Mouse (Mus musculus) retina, embryonic 14.5 days (tissue): ENCODE data around the gene Sec24a.
A peak's percentile ranks its signal among the peaks of the same experiment; 100 is the strongest.
"Not testable (repeated sequence)": the region's sequence is repeated elsewhere in the genome, so short reads cannot be mapped to it uniquely, and the experiment has no call there.

Source experiments
- DNase-seq: peaks from one replicate; pipeline ENCODE4 v3.0.0-alpha.2; 2015; ENCODE audit warnings: low spot score

The Sec24a gene

GRCm38 (mm10) chr11:51763213-51763907 lies at the start of gene Sec24a, which contains the start of gene Sar1b:
Gene Sec24a, minus strand, starts transcription at chr11:51763634.
Gene Sar1b, plus strand, starts transcription at chr11:51763687.
- peak; percentile 89 for DNase-seq

DNA sequence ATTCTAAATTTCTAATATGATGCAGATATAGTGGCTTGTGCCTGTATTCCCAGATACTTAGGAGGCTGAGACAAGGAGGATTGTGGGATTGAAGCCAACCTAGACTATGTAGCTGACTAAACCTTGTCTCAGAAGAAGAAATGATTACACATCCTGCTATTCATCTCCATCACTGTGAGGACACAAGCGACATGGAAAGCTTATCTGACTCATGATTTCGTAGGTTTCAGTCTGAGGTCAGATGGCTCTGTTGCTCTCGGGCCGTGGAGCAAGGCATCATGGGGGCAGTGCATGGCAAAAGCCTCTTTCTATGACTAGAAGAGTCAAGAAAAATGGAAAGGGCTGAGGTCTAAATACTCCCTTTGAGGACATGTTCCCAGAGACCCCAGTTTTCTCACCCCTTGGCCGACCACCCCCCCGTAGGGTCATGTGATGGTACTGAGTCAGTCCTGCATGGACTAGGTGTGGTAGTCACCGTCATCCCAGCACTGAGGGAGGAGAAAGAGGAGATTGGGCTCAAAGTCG lies 48.6 kb upstream of the Sec24a start:
- no peak for DNase-seq

GRCm38 (mm10) chr11:51811230-51811629 lies 47.8 kb upstream of the Sec24a start:
- no peak for DNase-seq

DNA sequence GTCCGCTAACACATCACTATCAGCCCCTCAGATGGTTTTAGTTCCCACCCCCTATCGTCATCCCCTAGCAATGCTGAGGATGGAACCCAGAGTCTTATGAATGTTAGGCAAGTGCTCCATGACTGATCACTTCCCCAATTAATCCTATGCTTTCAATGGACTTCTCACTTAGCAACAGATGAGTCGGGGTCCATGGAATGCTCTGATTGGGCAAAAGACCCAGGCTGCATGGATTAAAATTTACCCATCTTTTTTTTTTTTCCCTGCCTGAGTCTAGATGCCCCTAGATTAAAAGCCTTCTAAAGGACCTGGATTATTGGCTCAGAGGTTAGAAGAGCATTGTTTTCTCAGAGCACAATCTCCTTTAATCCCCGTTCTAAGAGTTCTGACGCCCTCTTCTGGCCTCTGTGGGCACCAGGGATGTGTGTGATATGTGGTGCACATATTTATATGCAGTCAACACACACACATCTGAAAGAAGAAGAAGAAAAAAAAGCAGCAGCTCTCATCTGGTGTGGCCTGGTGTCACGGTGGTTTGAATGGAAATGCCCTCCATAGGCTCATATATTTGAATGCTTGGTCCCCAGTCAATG lies 46.3 kb upstream of the Sec24a start:
- DNase-seq, result peak; percentile 61

DNA sequence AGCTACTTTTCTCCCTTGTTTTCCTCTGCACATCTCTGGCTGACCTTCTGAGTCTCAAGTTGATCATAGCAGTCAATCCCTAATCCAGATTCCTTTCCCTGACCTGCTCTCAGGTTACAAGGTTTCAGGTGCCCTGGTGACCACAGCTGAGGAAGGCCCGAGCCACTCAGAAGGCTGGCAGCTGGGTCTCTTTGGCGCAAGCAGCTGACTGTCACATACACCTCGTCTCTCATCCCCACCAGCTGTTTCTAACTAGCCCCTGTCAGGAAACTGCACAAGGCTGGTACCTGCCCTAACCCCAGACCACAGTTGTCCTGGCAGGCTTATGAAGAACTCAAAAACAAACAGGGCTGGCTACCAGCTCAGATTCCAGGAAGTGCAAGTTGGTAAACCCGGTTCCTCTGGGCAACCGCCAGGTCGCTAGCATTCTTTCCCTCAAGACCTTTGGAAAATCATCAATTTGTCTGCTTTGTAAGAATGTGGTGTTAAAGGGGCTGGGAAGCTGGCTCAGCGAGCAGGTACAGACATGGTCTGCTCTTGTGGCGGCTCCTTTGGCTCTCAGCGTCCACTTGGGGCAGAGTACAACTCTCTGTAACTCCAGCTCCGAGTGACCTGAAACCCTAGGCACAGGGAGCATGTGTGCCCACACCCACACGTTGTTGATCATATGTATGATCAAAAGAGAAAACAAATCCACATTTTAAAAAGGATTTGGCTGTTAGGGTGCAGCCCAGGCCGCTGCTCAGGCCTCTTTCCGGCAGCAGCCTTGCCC lies 43.9 kb upstream of the Sec24a start:
- no peak for DNase-seq

DNA sequence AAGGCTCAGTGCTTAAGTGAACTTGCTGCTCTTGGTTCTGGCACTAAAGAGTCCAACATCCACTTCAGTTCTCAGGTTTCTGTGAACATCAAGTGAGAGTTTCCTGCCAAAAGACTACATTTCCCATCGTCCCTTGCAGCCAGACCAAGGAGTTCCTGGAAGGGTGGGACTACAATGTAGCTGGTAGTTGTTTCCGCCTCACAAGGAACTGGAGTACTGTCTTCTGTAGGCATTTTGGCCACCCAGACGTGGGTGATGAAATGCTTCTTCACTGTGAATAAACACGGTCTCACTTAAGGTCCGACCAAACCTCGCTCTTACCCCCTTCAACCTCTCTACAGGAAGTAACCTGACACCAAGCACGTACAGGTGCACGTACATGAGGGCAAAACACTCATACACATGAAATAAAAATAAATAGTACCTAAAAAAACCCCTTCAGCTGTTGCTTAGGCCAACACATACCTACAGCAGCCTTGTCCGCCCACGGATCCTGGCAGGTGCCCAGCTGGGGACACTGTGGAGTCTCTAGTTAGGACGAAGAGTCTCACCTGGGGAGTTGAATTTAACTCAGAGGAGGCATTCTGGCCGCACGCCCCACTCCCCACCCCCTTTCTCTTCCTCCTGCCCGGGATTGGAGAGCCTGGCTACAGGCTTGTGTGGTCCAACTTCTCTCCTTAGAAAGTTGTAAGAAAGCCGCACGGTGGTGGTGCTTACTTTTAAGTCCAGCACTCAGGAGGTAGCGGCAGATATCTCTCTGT lies 42.0 kb upstream of the Sec24a start:
- DNase-seq, result peak; percentile 83

- no peak for DNase-seq
Observed at GRCm38 (mm10) chr11:51800634-51801325, 37.3 kb upstream of the Sec24a start.

- DNase-seq, result no peak
Observed at GRCm38 (mm10) chr11:51796272-51796671, 32.8 kb upstream of the Sec24a start.

- no peak for DNase-seq
Observed at GRCm38 (mm10) chr11:51790662-51791061, 27.2 kb upstream of the Sec24a start.

DNA sequence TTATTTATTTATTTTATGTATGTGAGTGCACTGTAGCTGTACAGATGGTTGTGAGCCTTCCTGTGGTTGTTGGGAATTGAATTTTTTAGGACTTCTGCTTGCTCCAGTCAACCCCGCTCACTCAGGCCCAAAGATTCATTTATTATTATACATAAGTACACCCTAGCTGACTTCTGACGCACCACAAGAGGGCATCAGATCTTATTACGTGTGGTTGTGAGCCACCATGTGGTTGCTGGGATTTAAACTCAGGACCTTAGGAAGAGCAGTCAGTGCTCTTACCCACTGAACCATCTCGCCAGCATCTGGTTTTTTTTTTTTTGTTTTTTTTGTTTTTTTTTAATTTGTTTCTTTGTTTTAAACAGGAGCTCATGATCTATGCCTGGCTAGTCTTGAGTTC lies 26.3 kb upstream of the Sec24a start:
- not testable (repeated sequence) for DNase-seq

DNA sequence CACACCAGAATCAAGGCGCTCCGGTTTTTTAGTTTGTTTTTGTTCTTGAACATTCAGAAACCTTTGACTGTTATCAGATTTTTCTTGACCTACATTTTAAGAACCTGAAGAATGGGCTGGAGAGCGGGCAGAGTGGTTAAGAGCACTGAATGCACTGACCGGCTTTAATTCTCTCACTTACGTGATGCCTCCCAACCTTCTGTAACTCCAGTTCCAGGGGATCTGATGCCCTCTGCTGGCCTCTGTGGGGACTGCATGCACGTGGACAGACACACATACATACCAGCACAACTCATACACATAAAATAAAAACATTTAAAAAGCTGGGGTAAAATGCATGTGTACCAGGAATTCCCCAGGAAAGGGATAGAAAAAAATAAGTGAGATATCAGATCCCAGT lies 22.5 kb upstream of the Sec24a start:
- DNase-seq, result peak; percentile 54

GRCm38 (mm10) chr11:51782721-51783120 lies 19.3 kb upstream of the Sec24a start:
- DNase-seq, result no peak

- DNase-seq, result no peak
Observed at GRCm38 (mm10) chr11:51780773-51781267, 17.4 kb upstream of the Sec24a start.

DNA sequence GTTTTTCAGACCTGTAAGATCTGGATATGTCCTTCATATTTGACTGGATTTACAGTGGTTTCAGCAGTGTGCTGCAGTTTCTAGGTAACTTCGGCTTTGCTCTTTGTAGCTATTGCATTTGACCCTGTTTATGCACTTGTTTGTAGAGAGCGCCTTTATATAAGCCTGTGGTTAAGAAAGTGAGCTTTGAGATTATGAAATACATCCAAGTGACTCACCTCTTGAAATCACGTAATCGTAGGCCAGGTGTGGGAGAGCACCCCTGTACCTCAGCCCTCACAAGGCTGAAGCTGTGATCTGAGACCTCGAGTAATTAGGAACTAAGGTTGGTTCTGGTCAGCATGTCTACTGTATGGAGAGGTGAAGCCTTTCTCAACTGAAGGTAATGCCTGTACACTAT lies 14.0 kb upstream of the Sec24a start:
- no peak for DNase-seq

DNA sequence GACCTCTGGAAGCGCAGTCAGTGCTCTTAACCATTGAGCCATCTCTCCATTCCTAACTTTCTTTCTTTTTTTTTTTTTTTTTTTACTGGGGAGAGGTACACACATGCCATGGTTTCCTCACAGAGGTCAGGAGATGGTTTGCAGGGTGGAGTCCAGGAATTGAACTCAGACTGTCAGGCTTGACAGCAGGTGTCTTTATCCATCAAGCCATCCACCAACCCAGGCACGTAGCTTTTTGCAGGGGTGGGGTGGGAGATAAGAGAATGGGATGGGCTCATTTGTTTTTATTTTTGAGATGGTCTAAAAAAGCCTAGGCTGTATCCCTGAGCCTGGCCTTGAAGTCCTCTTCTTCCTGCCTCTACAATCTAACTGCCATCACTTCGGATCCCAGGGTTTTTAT lies 12.1 kb upstream of the Sec24a start:
- no peak for DNase-seq

DNA sequence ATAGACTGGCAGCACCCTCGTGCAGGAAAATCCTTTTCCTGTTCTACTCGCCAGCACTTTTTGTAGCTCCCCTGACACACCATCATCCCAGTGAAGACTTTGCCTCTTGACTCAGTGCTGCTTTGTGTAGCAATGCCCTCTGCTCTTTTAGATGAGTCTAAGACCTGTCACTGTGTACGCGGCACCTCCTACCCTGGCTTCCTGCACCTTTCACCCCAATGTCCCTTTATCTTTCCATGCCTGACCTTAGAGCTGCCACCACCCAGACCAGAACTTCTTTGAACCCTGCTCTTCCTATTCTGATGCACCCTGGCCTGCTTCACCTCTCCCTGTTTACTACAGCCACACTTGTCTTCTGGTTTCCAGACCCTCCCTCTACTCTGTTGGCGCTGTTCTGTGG lies 4.9 kb upstream of the Sec24a start:
- DNase-seq, result no peak

DNA sequence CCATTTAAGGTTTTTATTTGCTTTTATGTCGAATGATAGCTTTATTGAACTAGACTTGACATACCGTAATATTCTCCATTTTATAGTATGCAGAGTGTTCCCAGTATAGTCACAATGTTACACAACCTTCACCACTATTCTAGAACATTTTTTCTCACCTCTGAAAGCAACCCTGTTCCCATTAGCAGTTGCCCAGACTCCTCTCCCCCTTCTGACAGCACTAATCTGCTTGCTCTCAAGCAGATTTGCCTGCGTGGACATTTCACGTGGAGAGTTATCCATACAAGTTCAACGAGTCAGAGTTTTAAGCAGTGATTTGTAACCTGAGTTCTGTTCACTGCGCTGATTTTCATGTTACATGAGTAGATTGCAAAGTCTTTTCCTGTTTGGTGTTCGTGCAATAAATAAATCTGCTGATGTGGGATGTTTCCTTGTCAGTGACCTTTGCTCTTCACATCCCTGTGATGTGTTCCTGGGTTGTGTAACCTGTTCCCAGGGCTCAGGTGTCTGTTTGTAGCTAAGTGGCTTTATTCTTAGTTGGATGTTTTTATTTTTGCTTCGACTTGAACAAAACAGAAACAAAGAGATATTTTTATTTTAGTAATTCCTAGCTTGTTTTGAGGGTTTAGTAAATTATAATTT lies 4.3 kb upstream of the Sec24a start:
- DNase-seq, result no peak

- DNase-seq, result no peak
Observed at GRCm38 (mm10) chr11:51764816-51765215, 1.4 kb upstream of the Sec24a start.

GRCm38 (mm10) chr11:51763955-51764354 lies 521 bp upstream of the Sec24a start:
- no peak for DNase-seq

DNA sequence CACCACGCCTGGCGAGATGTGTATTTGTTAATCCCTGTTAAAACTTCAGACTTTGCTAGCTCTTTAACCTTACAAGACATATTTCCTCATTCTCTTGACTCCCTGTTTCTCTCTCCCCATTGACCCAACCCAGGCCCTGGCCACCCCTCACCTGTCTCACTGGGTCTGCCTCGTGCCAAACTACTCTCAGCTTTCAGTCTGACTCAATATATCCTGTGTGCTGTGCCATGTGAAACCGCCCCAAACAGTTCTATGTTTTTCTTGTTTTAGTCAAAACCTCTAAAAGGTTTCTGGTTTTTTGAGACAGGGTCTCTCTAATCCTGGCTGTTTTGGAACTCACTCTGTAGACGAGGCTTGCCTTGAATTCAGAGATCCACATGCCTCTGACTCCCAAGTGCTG lies 2.2 kb downstream of the Sec24a start:
- no peak for DNase-seq
